In the genomic region with DNA sequence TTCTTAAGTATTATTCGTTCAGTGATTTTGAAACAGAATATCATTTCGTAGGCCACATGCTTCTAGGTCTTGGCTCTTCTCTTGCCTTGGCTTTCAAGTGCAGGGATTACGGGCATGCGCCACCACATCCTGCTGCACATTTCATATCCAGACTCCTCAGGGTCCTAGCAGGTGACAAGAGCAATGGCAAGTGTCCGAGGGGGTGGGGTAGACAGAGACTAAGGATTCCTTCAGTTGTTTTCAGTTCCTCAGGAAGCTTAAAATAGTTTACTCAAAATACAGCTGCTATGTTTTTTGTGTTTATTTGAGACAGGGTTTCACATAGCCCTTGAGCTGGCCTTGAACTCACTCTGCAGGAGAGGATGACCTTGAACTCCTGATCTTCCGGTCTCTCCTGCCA, we compare ENCODE assay signal across 10 mouse cellular contexts. TPM values are rescaled to one million over a fixed set of nuclear protein-coding genes. Genes with fewer than 3 reads are reported as not detected.
DNase-seq lines count a peak whose midpoint lies in the region; ATAC-seq and TF ChIP-seq lines count a peak whose summit lies in the region.
"Had no signal": no experiment of that assay in that cellular context is flagged by ENCODE, and none has a peak within 500 bp of the region (broad histone marks: within the 10 kb centered on the region; RNA-seq: fewer than 3 reads in every experiment).

No protein-coding gene starts in this region.

- peak overlapping the region; percentile 80 for H3K27ac ChIP-seq in heart, adult 2 months
- H3K27ac ChIP-seq in stomach, embryonic 16.5 days (ENCODE audit: low read length), result 0 out of 2 replicates have a peak overlapping the region, but pooled peaks have one; percentile 75
- H3K27ac ChIP-seq: macrophage had no signal

- peaks cover 27% of the 10 kb centered on the region for H3K36me3 ChIP-seq in heart, adult 2 months (ENCODE audit: control insufficient read depth, insufficient read depth, low read length)
- H3K36me3 ChIP-seq in stomach, embryonic 16.5 days (ENCODE audit: control insufficient read depth, insufficient read depth, low read length), result no peaks in the 10 kb centered on the region

- TF ChIP-seq EP300 in heart, adult 2 months (IDR thresholded peaks at IDR 0.05; ENCODE audit: insufficient read depth, low read depth, low read length), result no peak

- DNase-seq in heart, adult 2 months, result peak in 1 of 2 experiments; percentile 30
- DNase-seq in heart, postnatal 4 days, result no peak
- peak; percentile 13 for DNase-seq in lung, postnatal 10 days
- no peak for DNase-seq in lung, adult 18-20 months
- peak; percentile 18 to 25 for DNase-seq in heart, adult 9 months (ENCODE audit: low spot score in 2 of 2)
- no peak for DNase-seq in right cerebral cortex, postnatal 25 days
- DNase-seq in thymus, postnatal 36 days, result no peak

- no peaks in the 10 kb centered on the region for H3K79me2 ChIP-seq in heart, adult 2 months (replicated peaks; ENCODE audit: control insufficient read depth, insufficient read depth, low read length)

- ATAC-seq in stomach, embryonic 16.5 days (ENCODE audit: insufficient read depth, low FRiP score), result no peak
- ATAC-seq: forebrain, embryonic 14.5 days had no signal

- no peak overlapping the region for H3K4me3 ChIP-seq in heart, adult 2 months
- no peak overlapping the region for H3K4me3 ChIP-seq in stomach, embryonic 16.5 days (replicated peaks; ENCODE audit: low read length)

- H3K4me2 ChIP-seq in stomach, embryonic 16.5 days (ENCODE audit: low read depth, low read length), result no peak overlapping the region

- TF ChIP-seq POLR2A in heart, adult 2 months (IDR thresholded peaks at IDR 0.05; ENCODE audit: insufficient read depth, low read depth, low read length), result no peak

- no peak overlapping the region for H3K9ac ChIP-seq in heart, adult 2 months (ENCODE audit: low read depth, low read length)
- no peak overlapping the region for H3K9ac ChIP-seq in stomach, embryonic 16.5 days (ENCODE audit: low read length)

- no peaks in the 10 kb centered on the region for H3K27me3 ChIP-seq in heart, adult 2 months (ENCODE audit: control insufficient read depth, insufficient read depth, low read length)
- no peaks in the 10 kb centered on the region for H3K27me3 ChIP-seq in stomach, embryonic 16.5 days (ENCODE audit: control insufficient read depth, insufficient read depth, low read length)

- intact Hi-C loops in heart, adult 2 months (cut with DNase I), result loop anchor here (1.0 to 5.0 kb wide), 2 partner anchors 36 to 76 kb away; a partner anchor contains a TSS

- no peaks in the 10 kb centered on the region for H3K9me3 ChIP-seq in stomach, embryonic 16.5 days (replicated peaks; ENCODE audit: control insufficient read depth, low read length)

- WGBS in heart, adult 2 months, result 53% methylated on average over 6 of the region's 6 CpGs
- 75% methylated on average over 6 of the region's 6 CpGs for WGBS in stomach, embryonic 16.5 days

- no peak for TF ChIP-seq CTCF in heart, adult 2 months (IDR thresholded peaks at IDR 0.05)

- peaks cover 21% of the 10 kb centered on the region for H3K4me1 ChIP-seq in heart, adult 2 months (ENCODE audit: control insufficient read depth, insufficient read depth, low read length)
- H3K4me1 ChIP-seq in stomach, embryonic 16.5 days (ENCODE audit: control insufficient read depth, insufficient read depth, low read length), result peaks cover 5% of the 10 kb centered on the region; the same call in 1 of the 2 replicates

RNA-seq across cellular contexts. Expression of a gene that starts 24.4 kb away (rescaled TPM):
- total RNA-seq in heart, adult 2 months (2021), result 10 to 100 TPM; 34.6 to 38.9 TPM
- 24.9 and 27.1 TPM in 2 replicates for polyA plus RNA-seq in heart, adult 2 months (2012; rRNA removed)
- 10 to 100 TPM; 38.8 to 39.9 TPM for total RNA-seq in heart, postnatal 4 days (2021)
- 20.1 and 20.4 TPM in 2 replicates for polyA plus RNA-seq in stomach, embryonic 16.5 days (2015; fragmentation: Nextera tagmentation; extraction: Ambion mirVana)

Comparison
In these comparisons a context has a peak if more than half of its experiments do, and no peak if none do; other contexts are left out.
1. DNase-seq: peak in lung, postnatal 10 days (single experiment) and heart, adult 9 months (2 of 2); none in heart, postnatal 4 days (single experiment), lung, adult 18-20 months (0 of 2), right cerebral cortex, postnatal 25 days (single experiment) and thymus, postnatal 36 days (0 of 2).